Mouse (Mus musculus) bone marrow, adult 2 months (tissue): ENCODE data around the gene Rasl12.

Source experiments
- CTCF ChIP-seq: fragments of 200-500 bp; IDR thresholded peaks from 2 replicates; pipeline ENCODE4 v1.5.1; 2011; ENCODE audit warnings: low read length, control low read depth; ENCODE audit not compliant: control insufficient read depth, insufficient read depth
- POLR2A ChIP-seq: fragments of 200-500 bp; IDR thresholded peaks from 2 replicates; pipeline ENCODE4 v1.6.1; 2011; ENCODE audit warnings: low read depth, mild to moderate bottlenecking, control low read depth, low read length, borderline replicate concordance; ENCODE audit not compliant: control insufficient read depth

- TF ChIP-seq CTCF (no peak), POLR2A (no peak)
These were observed 45.1 kb upstream of the Rasl12 start for GRCm38 (mm10) chr9:65353251-65353650.
